In genomic region chr11:93736618-93737017, GRCm38 (mm10) we compare ENCODE assay signal across 20 mouse cellular contexts.
"Had no signal": no experiment of that assay in that cellular context is flagged by ENCODE, and none has a peak within 500 bp of the region (broad histone marks: within the 10 kb centered on the region; RNA-seq: fewer than 3 reads in every experiment).

No protein-coding gene starts in this region.

- ATAC-seq: midbrain, embryonic 13.5 days; midbrain, embryonic 15.5 days had no signal

- H3K4me1 ChIP-seq: megakaryocyte, embryonic 14.5 days; midbrain, embryonic 13.5 days; midbrain, embryonic 15.5 days; neural tube, embryonic 13.5 days; neural tube, embryonic 15.5 days had no signal

- H3K9ac ChIP-seq: liver, embryonic 14.5 days; lung, embryonic 14.5 days; midbrain, embryonic 13.5 days; midbrain, embryonic 15.5 days; neural tube, embryonic 13.5 days; neural tube, embryonic 15.5 days had no signal

- H3K9me3 ChIP-seq: midbrain, embryonic 13.5 days; midbrain, embryonic 15.5 days; neural tube, embryonic 13.5 days; neural tube, embryonic 15.5 days had no signal

- H3K4me2 ChIP-seq: lung, embryonic 14.5 days; midbrain, embryonic 11.5 days; midbrain, embryonic 13.5 days; midbrain, embryonic 15.5 days; neural tube, embryonic 13.5 days; neural tube, embryonic 15.5 days had no signal

- H3K27me3 ChIP-seq: megakaryocyte, embryonic 14.5 days; midbrain, embryonic 13.5 days; midbrain, embryonic 15.5 days; neural tube, embryonic 13.5 days; neural tube, embryonic 15.5 days had no signal

- H3K36me3 ChIP-seq: midbrain, embryonic 13.5 days; midbrain, embryonic 15.5 days; neural tube, embryonic 13.5 days; neural tube, embryonic 15.5 days had no signal

- H3K4me3 ChIP-seq: megakaryocyte, embryonic 14.5 days; midbrain, embryonic 13.5 days; midbrain, embryonic 15.5 days; myocyte; neural tube, embryonic 13.5 days; neural tube, embryonic 15.5 days had no signal

- DNase-seq: lung, adult 18-20 months; lung, embryonic 14.5 days; lung, postnatal 10 days; lung, postnatal 4 days; retina, postnatal 1 day; right cerebral cortex, adult 18-20 months; right cerebral cortex, postnatal 25 days; right cerebral cortex, postnatal 4 days; spleen, adult 18-20 months; thymus, adult 18-20 months; thymus, postnatal 14 days; thymus, postnatal 36 days had no signal

- H3K27ac ChIP-seq: liver, embryonic 14.5 days; midbrain, embryonic 13.5 days; midbrain, embryonic 15.5 days; neural tube, embryonic 13.5 days; neural tube, embryonic 15.5 days had no signal
